Mouse (Mus musculus): ENCODE measurements around the gene Kcnh2. TPM values are rescaled to one million over a fixed set of nuclear protein-coding genes. Genes with fewer than 3 reads are reported as not detected.
A peak's percentile ranks its signal among the peaks of the same experiment; 100 is the strongest.

Kcnh2 gene
- polyA plus RNA-seq, 1 experiment, result 29.4 TPM

DNA sequence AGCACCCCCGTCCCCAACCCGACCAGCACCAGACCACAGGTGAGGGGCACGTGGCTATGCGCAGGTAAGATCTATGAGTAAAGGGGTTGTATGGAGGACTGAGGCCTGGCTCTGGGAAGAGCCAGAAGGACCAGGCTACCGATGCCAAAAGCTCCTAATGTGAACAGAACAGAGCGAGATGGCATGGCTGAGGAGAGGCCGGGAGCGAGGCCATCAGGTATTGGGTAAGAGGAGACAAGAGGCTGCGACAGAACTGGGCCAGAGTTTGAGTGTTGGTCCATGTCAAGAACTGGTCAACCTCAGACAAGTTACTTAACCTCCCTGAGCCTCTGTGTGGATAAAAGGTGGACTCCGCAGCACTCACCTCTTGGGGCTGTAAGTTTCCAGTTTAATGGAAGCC is 13.6 kb upstream of the Kcnh2 start:
- Histone ChIP-seq H3K27ac (ENCODE audit: insufficient read depth, low read length) (peak overlapping the region; percentile 59; the same call in 1 of the 2 replicates), H3K4me3 (ENCODE audit: insufficient read depth, low read length) (peak overlapping the region; percentile 8; the same call in 1 of the 2 replicates), H3K4me1 (ENCODE audit: control insufficient read depth, insufficient read depth, low read length) (no peaks in the 10 kb centered on the region)
- TF ChIP-seq POLR2A (IDR thresholded peaks at IDR 0.05; ENCODE audit: extremely low read depth, insufficient read depth, low read length) (no peak), CTCF (IDR thresholded peaks at IDR 0.05; ENCODE audit: extremely low read depth, insufficient read depth, low read length) (no peak)

DNA sequence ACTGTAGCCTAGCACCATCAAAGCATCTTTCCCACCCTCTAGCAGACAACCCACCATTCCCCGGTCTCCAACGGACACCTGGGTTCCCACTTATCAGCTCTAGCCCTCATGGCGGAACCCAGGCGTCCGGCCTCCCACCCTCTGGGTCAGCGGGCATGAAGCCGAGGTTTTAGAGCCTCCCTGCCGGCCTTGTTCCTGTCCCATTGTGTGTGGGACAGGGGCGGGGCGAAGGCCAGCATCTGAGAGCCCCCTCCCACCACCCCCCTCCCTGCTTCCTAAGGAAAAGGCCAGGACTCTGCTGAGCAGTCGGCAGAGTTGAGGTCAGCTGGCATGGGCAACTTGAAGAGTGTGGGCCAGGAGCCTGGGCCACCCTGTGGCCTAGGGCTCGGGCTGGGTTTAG is 13.1 kb upstream of the Kcnh2 start, which contains the start of gene Nos3:
Gene Nos3, plus strand, starts transcription at position 303 of the 400 bp plus-strand sequence.
- peak within 1 kb of the TSS; percentile 59; the same call in 1 of the 2 replicates for H3K27ac ChIP-seq (ENCODE audit: insufficient read depth, low read length)
- TF ChIP-seq CTCF (IDR thresholded peaks at IDR 0.05; ENCODE audit: extremely low read depth, insufficient read depth, low read length) (no peak), POLR2A (IDR thresholded peaks at IDR 0.05; ENCODE audit: extremely low read depth, insufficient read depth, low read length) (no peak)
- H3K4me1 ChIP-seq (ENCODE audit: control insufficient read depth, insufficient read depth, low read length), result no peaks in the 10 kb centered on the region
- peak within 1 kb of the TSS; percentile 8; the same call in 1 of the 2 replicates for H3K4me3 ChIP-seq (ENCODE audit: insufficient read depth, low read length)

DNA sequence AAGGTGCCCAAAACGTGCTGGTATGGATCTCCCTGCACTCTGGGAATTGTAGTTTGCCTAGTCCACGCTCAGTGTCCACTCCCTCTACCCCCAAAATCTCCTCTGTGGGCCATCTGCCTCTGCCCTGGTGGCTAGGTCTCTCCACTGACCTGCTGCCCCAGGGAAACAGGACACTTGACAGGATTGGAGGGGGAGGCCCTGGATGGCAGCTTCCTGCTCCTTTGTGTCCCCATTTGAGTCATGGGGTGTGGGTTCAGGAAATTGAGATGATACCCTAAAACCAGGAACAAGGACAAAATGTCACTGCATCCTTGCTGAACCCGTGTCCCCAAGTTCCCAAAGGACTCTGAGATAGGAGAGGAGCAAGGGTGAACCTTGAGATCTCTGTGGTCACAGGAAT is 12.7 kb upstream of the Kcnh2 start:
- TF ChIP-seq POLR2A (IDR thresholded peaks at IDR 0.05; ENCODE audit: extremely low read depth, insufficient read depth, low read length) (no peak), CTCF (IDR thresholded peaks at IDR 0.05; ENCODE audit: extremely low read depth, insufficient read depth, low read length) (no peak)
- H3K27ac ChIP-seq (ENCODE audit: insufficient read depth, low read length), result 0 out of 2 replicates have a peak overlapping the region, but pooled peaks have one; percentile 12
- H3K4me1 ChIP-seq (ENCODE audit: control insufficient read depth, insufficient read depth, low read length), result no peaks in the 10 kb centered on the region
- no peak overlapping the region for H3K4me3 ChIP-seq (ENCODE audit: insufficient read depth, low read length)

DNA sequence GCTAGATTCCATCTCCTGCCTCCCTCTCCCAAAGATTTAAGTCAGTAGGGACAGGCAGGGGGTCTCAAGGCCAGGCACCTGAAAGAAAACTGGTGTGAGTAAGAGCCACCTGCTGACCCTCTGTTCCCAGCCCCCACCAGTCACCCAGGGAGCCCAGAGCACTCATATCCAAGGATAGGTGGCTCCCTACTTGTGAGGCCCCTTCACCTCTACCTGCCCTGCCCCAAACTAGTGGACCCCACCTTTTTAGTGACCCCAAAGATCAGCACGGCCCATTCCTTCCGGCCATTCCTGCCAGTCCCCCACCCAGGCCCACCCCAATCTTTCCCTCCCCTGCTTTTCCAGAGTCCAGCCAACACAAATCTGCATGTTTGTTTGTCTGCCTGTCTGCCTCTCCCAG is 12.1 kb upstream of the Kcnh2 start:
- Histone ChIP-seq H3K4me3 (ENCODE audit: insufficient read depth, low read length) (no peak overlapping the region), H3K4me1 (ENCODE audit: control insufficient read depth, insufficient read depth, low read length) (no peaks in the 10 kb centered on the region), H3K27ac (ENCODE audit: insufficient read depth, low read length) (no peak overlapping the region)
- TF ChIP-seq CTCF (IDR thresholded peaks at IDR 0.05; ENCODE audit: extremely low read depth, insufficient read depth, low read length) (no peak), POLR2A (IDR thresholded peaks at IDR 0.05; ENCODE audit: extremely low read depth, insufficient read depth, low read length) (no peak)

DNA sequence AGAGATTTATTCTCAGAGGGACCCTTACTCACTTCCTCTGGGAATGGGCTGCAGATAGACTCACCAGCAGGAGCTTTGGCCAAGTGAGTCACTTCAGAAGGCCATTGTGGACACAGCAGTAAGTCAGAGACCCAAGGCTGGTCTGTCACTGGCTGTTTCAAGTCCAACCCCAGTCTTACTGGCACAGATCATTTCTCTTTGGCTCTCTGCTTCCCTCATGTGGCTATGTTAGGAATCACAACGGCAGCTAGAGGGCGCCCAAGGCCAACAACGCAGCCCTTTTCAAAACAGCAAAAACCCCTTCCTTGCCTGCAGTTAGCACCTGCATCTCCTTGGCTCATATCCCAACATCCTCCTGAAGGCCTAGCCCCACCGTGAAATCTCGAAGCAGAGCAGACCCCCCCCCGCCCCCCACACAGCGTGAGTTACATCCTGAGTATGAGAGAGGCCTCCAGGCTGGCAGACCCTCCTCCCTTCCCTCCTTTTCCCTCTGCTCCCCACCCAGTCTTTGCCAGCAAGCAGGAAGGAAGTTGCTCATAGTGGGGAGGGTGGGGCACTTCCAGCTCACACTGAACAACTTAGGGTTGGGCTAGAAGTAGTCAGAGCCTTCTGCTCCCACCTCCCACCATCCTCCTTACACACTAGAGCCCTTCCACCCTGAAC is 9.5 kb upstream of the Kcnh2 start:
- Histone ChIP-seq H3K4me3 (ENCODE audit: insufficient read depth, low read length) (no peak overlapping the region), H3K4me1 (ENCODE audit: control insufficient read depth, insufficient read depth, low read length) (no peaks in the 10 kb centered on the region), H3K27ac (ENCODE audit: insufficient read depth, low read length) (no peak overlapping the region)
- TF ChIP-seq CTCF (IDR thresholded peaks at IDR 0.05; ENCODE audit: extremely low read depth, insufficient read depth, low read length) (peak; percentile 94), POLR2A (IDR thresholded peaks at IDR 0.05; ENCODE audit: extremely low read depth, insufficient read depth, low read length) (no peak)

DNA sequence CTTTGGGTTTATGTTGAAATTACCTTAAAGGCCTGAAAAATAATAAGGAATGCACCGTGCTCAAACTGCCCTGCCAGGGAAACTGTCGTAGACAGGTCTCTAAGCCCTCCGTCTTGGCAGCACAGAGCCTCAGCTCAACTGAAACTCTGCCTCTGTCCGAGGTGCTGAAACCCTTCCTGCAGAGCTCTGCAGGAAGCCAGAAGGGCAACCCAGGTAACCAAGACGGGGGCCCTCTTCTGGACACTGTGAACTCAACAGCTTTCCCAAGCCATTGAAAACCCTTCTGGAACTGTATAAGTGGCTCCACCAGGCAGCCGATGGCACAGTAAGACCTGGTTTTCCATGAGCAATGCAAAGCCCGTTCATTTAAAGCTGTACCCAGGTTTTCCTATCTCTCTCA is 6.1 kb upstream of the Kcnh2 start:
- H3K27ac ChIP-seq (ENCODE audit: insufficient read depth, low read length), result no peak overlapping the region
- TF ChIP-seq POLR2A (IDR thresholded peaks at IDR 0.05; ENCODE audit: extremely low read depth, insufficient read depth, low read length) (no peak), CTCF (IDR thresholded peaks at IDR 0.05; ENCODE audit: extremely low read depth, insufficient read depth, low read length) (peak; percentile 38; the same call in 1 of the 2 replicates)
- H3K4me1 ChIP-seq (ENCODE audit: control insufficient read depth, insufficient read depth, low read length), result no peaks in the 10 kb centered on the region
- H3K4me3 ChIP-seq (ENCODE audit: insufficient read depth, low read length), result no peak overlapping the region

DNA sequence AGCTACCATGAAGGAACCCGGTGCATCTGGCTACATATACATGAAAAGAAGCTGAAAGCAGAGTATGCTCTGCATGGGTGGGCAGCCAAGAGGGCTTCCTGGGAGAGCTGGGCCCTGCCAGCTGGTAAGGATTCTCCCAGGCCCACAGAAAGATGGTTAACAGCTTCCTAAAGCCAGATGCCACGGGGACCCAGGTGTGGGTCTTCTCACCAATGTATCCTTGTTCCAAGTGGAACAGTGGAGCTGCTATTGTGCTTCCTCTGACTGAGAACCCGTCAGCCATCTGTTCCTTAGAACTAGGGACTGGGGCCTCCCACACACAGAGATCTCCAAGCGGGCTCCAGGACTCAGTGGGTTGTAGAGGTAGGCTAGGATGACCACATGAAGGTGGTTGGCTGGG is 5.4 kb upstream of the Kcnh2 start:
- H3K4me3 ChIP-seq (ENCODE audit: insufficient read depth, low read length), result no peak overlapping the region
- no peak overlapping the region for H3K27ac ChIP-seq (ENCODE audit: insufficient read depth, low read length)
- TF ChIP-seq CTCF (IDR thresholded peaks at IDR 0.05; ENCODE audit: extremely low read depth, insufficient read depth, low read length) (no peak), POLR2A (IDR thresholded peaks at IDR 0.05; ENCODE audit: extremely low read depth, insufficient read depth, low read length) (no peak)

DNA sequence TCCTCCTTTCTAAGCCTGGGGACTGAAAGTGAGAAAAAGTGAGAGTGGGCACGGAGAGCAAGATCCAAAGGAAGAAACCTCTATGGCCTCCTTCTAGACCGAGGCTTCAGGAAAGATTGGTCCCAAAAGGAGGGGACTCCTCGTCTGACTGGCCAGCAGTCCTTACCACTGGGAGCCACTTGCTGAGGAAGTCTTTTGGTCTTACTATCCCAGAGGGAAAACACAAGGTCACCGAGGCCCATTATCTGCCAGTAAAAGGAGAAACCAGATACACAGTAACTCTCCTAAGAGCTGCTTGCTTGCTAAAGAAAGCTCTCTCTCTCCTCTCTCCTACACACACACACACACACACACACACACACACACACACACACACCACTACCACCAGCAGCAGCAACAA is 1.9 kb upstream of the Kcnh2 start:
- H3K27ac ChIP-seq (ENCODE audit: insufficient read depth, low read length), result no peak overlapping the region
- no peak overlapping the region for H3K4me3 ChIP-seq (ENCODE audit: insufficient read depth, low read length)
- peaks cover 3% of the 10 kb centered on the region; the same call in 1 of the 2 replicates for H3K4me1 ChIP-seq (ENCODE audit: control insufficient read depth, insufficient read depth, low read length)
- TF ChIP-seq POLR2A (IDR thresholded peaks at IDR 0.05; ENCODE audit: extremely low read depth, insufficient read depth, low read length) (no peak), CTCF (IDR thresholded peaks at IDR 0.05; ENCODE audit: extremely low read depth, insufficient read depth, low read length) (no peak)

More for the DNA sequence above, 5.4 kb upstream of the Kcnh2 start:
- H3K4me1 ChIP-seq (ENCODE audit: control insufficient read depth, insufficient read depth, low read length), result no peaks in the 10 kb centered on the region

DNA sequence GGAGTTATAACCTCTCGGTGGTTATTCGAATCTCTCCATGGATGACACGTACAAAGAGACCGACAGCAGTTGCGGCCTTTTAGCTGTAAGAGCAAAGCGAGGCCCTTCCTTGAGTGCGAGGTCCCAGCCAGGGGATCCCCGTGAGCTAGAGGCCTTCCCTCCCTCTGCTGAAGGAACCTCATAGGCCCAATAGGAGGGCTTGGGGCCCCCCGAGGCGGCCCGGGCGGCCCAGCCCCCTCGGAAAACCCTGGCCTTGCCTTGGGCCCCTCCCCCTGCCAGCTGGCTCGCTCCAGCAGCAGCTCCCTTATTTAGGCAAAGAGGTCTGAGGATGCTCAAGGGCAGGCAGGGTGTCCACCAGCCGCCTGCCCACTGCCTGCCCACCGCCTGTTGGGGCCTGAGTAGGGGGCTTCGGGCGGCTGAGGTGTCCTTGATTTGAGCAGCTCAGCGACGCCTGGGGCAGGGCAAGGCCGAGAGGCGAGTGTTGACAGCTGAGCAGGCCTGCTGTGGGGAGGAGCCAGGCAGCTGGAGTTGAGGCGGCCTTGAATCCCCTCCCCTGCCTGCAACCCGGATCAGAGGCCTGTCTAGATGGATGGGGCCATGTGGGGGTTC is 951 bp upstream of the Kcnh2 start:
- Histone ChIP-seq H3K4me3 (ENCODE audit: insufficient read depth, low read length) (peak overlapping the region; percentile 48), H3K4me1 (ENCODE audit: control insufficient read depth, insufficient read depth, low read length) (peaks cover 3% of the 10 kb centered on the region; the same call in 1 of the 2 replicates), H3K27ac (ENCODE audit: insufficient read depth, low read length) (peak overlapping the region; percentile 49)
- no peak for TF ChIP-seq POLR2A (IDR thresholded peaks at IDR 0.05; ENCODE audit: extremely low read depth, insufficient read depth, low read length)

DNA sequence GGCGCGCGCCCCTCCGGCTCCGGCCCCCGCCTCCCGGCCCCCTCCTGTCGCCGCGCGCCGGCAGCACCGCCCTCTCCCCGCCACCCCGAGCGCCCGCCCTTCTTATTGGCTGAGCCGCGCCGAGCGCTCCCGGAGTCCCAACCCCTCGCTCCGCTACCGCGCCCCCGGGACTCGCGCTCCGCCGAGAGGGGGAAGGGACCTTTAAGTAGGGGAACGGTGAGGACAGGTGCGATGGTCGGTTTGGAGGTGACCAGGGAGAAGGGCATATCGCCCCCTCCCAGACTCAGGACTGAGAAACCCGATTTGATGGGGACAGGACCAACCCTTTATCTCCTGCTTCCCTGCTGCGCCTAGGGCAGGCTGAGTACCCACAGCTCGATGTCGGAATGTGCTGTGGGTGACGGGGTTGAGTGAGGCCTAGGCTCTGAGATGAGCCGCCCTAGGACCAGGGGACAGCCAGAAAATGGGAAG is 332 bp upstream of the Kcnh2 start:
- Histone ChIP-seq H3K4me1 (ENCODE audit: control insufficient read depth, insufficient read depth, low read length) (peaks cover 3% of the 10 kb centered on the region; the same call in 1 of the 2 replicates), H3K27ac (ENCODE audit: insufficient read depth, low read length) (peak overlapping the region; percentile 3; the same call in 1 of the 2 replicates), H3K4me3 (ENCODE audit: insufficient read depth, low read length) (peak overlapping the region; percentile 48)
- TF ChIP-seq CTCF (IDR thresholded peaks at IDR 0.05; ENCODE audit: extremely low read depth, insufficient read depth, low read length), result no peak
- TF ChIP-seq POLR2A (IDR thresholded peaks at IDR 0.05; ENCODE audit: extremely low read depth, insufficient read depth, low read length), result peak; percentile 64; the same call in 1 of the 2 replicates

All from cortical plate, adult 2 months (tissue).